Mouse (Mus musculus) ES-E14 (cell line): Measurements from ENCODE around the gene Cmtm7.

Source experiments
- CHD2 ChIP-seq: IDR thresholded peaks from 2 replicates; pipeline ENCODE4 v1.6.1; 2014; ENCODE audit warnings: mild to moderate bottlenecking, low read depth, low read length, inconsistent platforms
- HCFC1 ChIP-seq: IDR thresholded peaks from 2 replicates; pipeline ENCODE4 v1.6.1; 2012; ENCODE audit warnings: low read length, inconsistent platforms, borderline replicate concordance; ENCODE audit not compliant: insufficient read depth
- ZNF384 ChIP-seq: IDR thresholded peaks from 2 replicates; pipeline ENCODE4 v1.6.1; 2012; ENCODE audit warnings: low read depth, low read length, inconsistent platforms

GRCm38 (mm10) chr9:114747012-114747411, 34.6 kb downstream of the Cmtm7 start:
- TF ChIP-seq HCFC1: no peak
- no peak for TF ChIP-seq CHD2
- TF ChIP-seq ZNF384: no peak
